Mouse (Mus musculus) liver, embryonic 13.5 days (tissue): ENCODE data around the gene Piezo1. TPM values are rescaled to one million over a fixed set of nuclear protein-coding genes. Genes with fewer than 3 reads are reported as not detected.

Experiments used
- ATAC-seq: fragments of 200-750 bp; cut with Nextera tagmentation; 2 replicates; pipeline ENCODE4 v1.8.0; 2017; ENCODE audit warnings: low read depth, mild to moderate bottlenecking, moderate number of reproducible peaks, moderate library complexity
- DNase-seq: peaks from one replicate; pipeline ENCODE4 v3.0.0; 2022
- H3K27ac ChIP-seq: fragments of 300-500 bp; sonication (generic); 2 replicates; pipeline ENCODE4 v1.5.1; 2015; ENCODE audit warnings: moderate library complexity, mild to moderate bottlenecking, inconsistent platforms
- H3K27me3 ChIP-seq: fragments of 300-500 bp; sonication (generic); 2 replicates; pipeline ENCODE4 v1.6.1; 2015; ENCODE audit warnings: mild to moderate bottlenecking, inconsistent platforms
- H3K36me3 ChIP-seq: fragments of 300-500 bp; sonication (generic); 2 replicates; pipeline ENCODE4 v1.6.1; 2015; ENCODE audit warnings: mild to moderate bottlenecking, inconsistent platforms
- H3K4me1 ChIP-seq: fragments of 300-500 bp; sonication (generic); replicated peaks from 2 replicates; pipeline ENCODE4 v1.6.1; 2015; ENCODE audit warnings: inconsistent platforms
- H3K4me2 ChIP-seq: fragments of 300-500 bp; sonication (generic); 2 replicates; pipeline ENCODE4 v1.6.1; 2015; ENCODE audit warnings: inconsistent platforms, mild to moderate bottlenecking, moderate library complexity
- H3K4me3 ChIP-seq: fragments of 300-500 bp; sonication (generic); replicated peaks from 2 replicates; pipeline ENCODE4 v1.5.1; 2015; ENCODE audit warnings: mild to moderate bottlenecking, inconsistent platforms
- H3K9ac ChIP-seq: fragments of 300-500 bp; sonication (generic); 2 replicates; pipeline ENCODE4 v1.6.1; 2015; ENCODE audit warnings: mild to moderate bottlenecking, inconsistent platforms
- H3K9me3 ChIP-seq: fragments of 300-500 bp; sonication (generic); replicated peaks from 2 replicates; pipeline ENCODE4 v1.6.1; 2016; ENCODE audit warnings: inconsistent platforms
- WGBS: fragments of 180-500 bp; shearing (Covaris S2); methylation state at CpG from one replicate; pipeline ENCODE4 v1.1.7; 2015; ENCODE audit not compliant: insufficient replicate concordance; 5-methylcytosine and 5-hydroxymethylcytosine counted together
- polyA plus RNA-seq: library from polyadenylated mRNA; unstranded; fragments of >200 nt; fragmentation: Nextera tagmentation; extraction: Ambion mirVana; gene quantifications from 2 replicates; pipeline ENCODE4 v1.2.1, GENCODE M21; 2015

Piezo1 gene
- polyA plus RNA-seq, 1 experiment from 2014 or later = 14.2 TPM

- Histone ChIP-seq H3K4me3 (no peak overlapping the region), H3K4me1 (no peaks in the 10 kb centered on the region)
Observed at GRCm38 (mm10) chr8:122483877-122484276, 67.3 kb downstream of the Piezo1 start.

GRCm38 (mm10) chr8:122482448-122482847 is 68.7 kb downstream of the Piezo1 start:
- ATAC-seq = no peak
- H3K27ac ChIP-seq = no peak overlapping the region
- no peaks in the 10 kb centered on the region for H3K27me3 ChIP-seq
- DNase-seq = no peak
- peaks cover 100% of the 10 kb centered on the region for H3K36me3 ChIP-seq
- no peak overlapping the region for H3K4me3 ChIP-seq
- H3K9me3 ChIP-seq = no peaks in the 10 kb centered on the region
- H3K9ac ChIP-seq = no peak overlapping the region
- no peak overlapping the region for H3K4me2 ChIP-seq
- WGBS = 94% methylated on average over 8 of the region's 8 CpGs
- H3K4me1 ChIP-seq = peaks cover 3% of the 10 kb centered on the region; the same call in 1 of the 2 replicates

More at GRCm38 (mm10) chr8:122483877-122484276, 67.3 kb downstream of the Piezo1 start:
- H3K27me3 ChIP-seq = no peaks in the 10 kb centered on the region
- peaks cover 100% of the 10 kb centered on the region for H3K36me3 ChIP-seq
- no peak overlapping the region for H3K27ac ChIP-seq
- no peak for ATAC-seq
- H3K9me3 ChIP-seq = no peaks in the 10 kb centered on the region
- H3K9ac ChIP-seq = no peak overlapping the region
- DNase-seq = no peak
- H3K4me2 ChIP-seq = no peak overlapping the region
- 96% methylated on average over 7 of the region's 7 CpGs for WGBS

- H3K9ac ChIP-seq = peak within 1 kb of the TSS; percentile 96
- no peaks in the 10 kb centered on the region for H3K27me3 ChIP-seq
- H3K9me3 ChIP-seq = no peaks in the 10 kb centered on the region
- H3K4me2 ChIP-seq = peak within 1 kb of the TSS; percentile 92
- peak within 1 kb of the TSS; percentile 84 for H3K27ac ChIP-seq
- peak within 1 kb of the TSS; percentile 99 for H3K4me3 ChIP-seq
- peak; percentile 84 for ATAC-seq
- peaks cover 41% of the 10 kb centered on the region for H3K4me1 ChIP-seq
- H3K36me3 ChIP-seq = peaks cover 55% of the 10 kb centered on the region
- DNase-seq = peak; percentile 89
- WGBS = under 1% methylated on average over 99 of the region's 103 CpGs
Observed at GRCm38 (mm10) chr8:122475580-122476320, 75.4 kb downstream of the Piezo1 start, which contains the start of the genes Rnf166 and Ctu2. Gene Rnf166, minus strand, starts transcription at chr8:122476064. Gene Ctu2, plus strand, starts transcription at chr8:122476143.

- H3K9me3 ChIP-seq = no peaks in the 10 kb centered on the region
- DNase-seq = peak; percentile 35
- H3K4me1 ChIP-seq = peaks cover 42% of the 10 kb centered on the region
- WGBS = 4% methylated on average over 16 of the region's 16 CpGs
- ATAC-seq = peak; percentile 49
- peaks cover 48% of the 10 kb centered on the region for H3K36me3 ChIP-seq
- H3K9ac ChIP-seq = peak overlapping the region; percentile 96
- H3K27me3 ChIP-seq = no peaks in the 10 kb centered on the region
- peak overlapping the region; percentile 84 for H3K27ac ChIP-seq
- peak overlapping the region; percentile 92 for H3K4me2 ChIP-seq
- peak overlapping the region; percentile 99 for H3K4me3 ChIP-seq
Observed at GRCm38 (mm10) chr8:122474951-122475560, 76.1 kb downstream of the Piezo1 start.

- Histone ChIP-seq H3K4me2 (peak overlapping the region; percentile 92), H3K4me3 (peak overlapping the region; percentile 99), H3K27me3 (no peaks in the 10 kb centered on the region), H3K9me3 (no peaks in the 10 kb centered on the region), H3K9ac (peak overlapping the region; percentile 96; the same call in 1 of the 2 replicates), H3K36me3 (peaks cover 37% of the 10 kb centered on the region), H3K27ac (peak overlapping the region; percentile 57), H3K4me1 (peaks cover 48% of the 10 kb centered on the region)
- WGBS = 46% methylated on average over 8 of the region's 8 CpGs
- ATAC-seq (no peak), DNase-seq (no peak)
Observed at GRCm38 (mm10) chr8:122473911-122474421, 77.2 kb downstream of the Piezo1 start.

GRCm38 (mm10) chr8:122470691-122471090 is 80.4 kb downstream of the Piezo1 start:
- 71% methylated on average over 5 of the region's 5 CpGs for WGBS
- peaks cover 33% of the 10 kb centered on the region for H3K36me3 ChIP-seq
- H3K4me1 ChIP-seq = peaks cover 32% of the 10 kb centered on the region
- H3K27me3 ChIP-seq = no peaks in the 10 kb centered on the region
- no peak overlapping the region for H3K27ac ChIP-seq
- no peak overlapping the region for H3K4me2 ChIP-seq
- no peak overlapping the region for H3K4me3 ChIP-seq
- DNase-seq (no peak), ATAC-seq (no peak)
- H3K9ac ChIP-seq = no peak overlapping the region
- no peaks in the 10 kb centered on the region for H3K9me3 ChIP-seq

- Histone ChIP-seq H3K4me2 (no peak overlapping the region), H3K4me1 (peaks cover 34% of the 10 kb centered on the region), H3K36me3 (peaks cover 33% of the 10 kb centered on the region), H3K9ac (no peak overlapping the region), H3K4me3 (no peak overlapping the region), H3K27ac (no peak overlapping the region), H3K9me3 (no peaks in the 10 kb centered on the region), H3K27me3 (no peaks in the 10 kb centered on the region)
- ATAC-seq (no peak), DNase-seq (no peak)
- 88% methylated on average over 10 of the region's 10 CpGs for WGBS
Observed at GRCm38 (mm10) chr8:122469965-122470364, 81.2 kb downstream of the Piezo1 start.

GRCm38 (mm10) chr8:122469407-122469806 is 81.7 kb downstream of the Piezo1 start:
- Histone ChIP-seq H3K4me2 (no peak overlapping the region), H3K27ac (no peak overlapping the region), H3K36me3 (peaks cover 33% of the 10 kb centered on the region), H3K4me1 (peaks cover 34% of the 10 kb centered on the region), H3K9me3 (no peaks in the 10 kb centered on the region), H3K27me3 (no peaks in the 10 kb centered on the region), H3K9ac (no peak overlapping the region), H3K4me3 (no peak overlapping the region)
- ATAC-seq (no peak), DNase-seq (no peak)
- WGBS = 72% methylated on average over 6 of the region's 6 CpGs

- no peak overlapping the region for H3K9ac ChIP-seq
- H3K9me3 ChIP-seq = no peaks in the 10 kb centered on the region
- peaks cover 23% of the 10 kb centered on the region for H3K36me3 ChIP-seq
- no peak overlapping the region for H3K4me2 ChIP-seq
- peaks cover 35% of the 10 kb centered on the region for H3K4me1 ChIP-seq
- DNase-seq (no peak), ATAC-seq (no peak)
- H3K27ac ChIP-seq = no peak overlapping the region
- no peak overlapping the region for H3K4me3 ChIP-seq
- H3K27me3 ChIP-seq = peaks cover 4% of the 10 kb centered on the region; the same call in 1 of the 2 replicates
- WGBS = 81% methylated on average over 13 of the region's 13 CpGs
Observed at GRCm38 (mm10) chr8:122467816-122468215, 83.3 kb downstream of the Piezo1 start.

GRCm38 (mm10) chr8:122464985-122465384 is 86.1 kb downstream of the Piezo1 start:
- ATAC-seq = peak; percentile 22
- H3K9ac ChIP-seq = no peak overlapping the region
- peak overlapping the region; percentile 29; the same call in 1 of the 2 replicates for H3K27ac ChIP-seq

More at GRCm38 (mm10) chr8:122464985-122465384, 86.1 kb downstream of the Piezo1 start:
- no peak overlapping the region for H3K4me2 ChIP-seq
- peaks cover 32% of the 10 kb centered on the region for H3K27me3 ChIP-seq
- H3K9me3 ChIP-seq = no peaks in the 10 kb centered on the region
- H3K36me3 ChIP-seq = peaks cover 15% of the 10 kb centered on the region
- no peak for DNase-seq
- WGBS = 23% methylated on average over 7 of the region's 7 CpGs
- H3K4me1 ChIP-seq = peaks cover 54% of the 10 kb centered on the region
- no peak overlapping the region for H3K4me3 ChIP-seq
